Mouse (Mus musculus) E14TG2a.4 (cell line): ENCODE measurements around the gene Pxylp1.
A peak's percentile ranks its signal among the peaks of the same experiment; 100 is the strongest.
"Not testable (repeated sequence)": the region's sequence is repeated elsewhere in the genome, so short reads cannot be mapped to it uniquely, and the experiment has no call there.

ENCODE experiments used
- H3K27me3 ChIP-seq: 2 replicates; pipeline ENCODE4 v1.6.1; 2014; ENCODE audit warnings: low read length, control low read depth; ENCODE audit not compliant: insufficient read depth
- H3K36me3 ChIP-seq: 2 replicates; pipeline ENCODE4 v1.6.1; 2014; ENCODE audit warnings: low read length, control low read depth; ENCODE audit not compliant: insufficient read depth
- H3K4me1 ChIP-seq: replicated peaks from 2 replicates; pipeline ENCODE4 v1.6.1; 2014; ENCODE audit warnings: low read depth, low read length, control low read depth
- H3K4me3 ChIP-seq: replicated peaks from 2 replicates; pipeline ENCODE4 v1.5.1; 2014; ENCODE audit warnings: mild to moderate bottlenecking, low read length
- H3K9me3 ChIP-seq: 2 replicates; pipeline ENCODE4 v1.6.1; 2014; ENCODE audit warnings: low read length, control low read depth
- CTCF ChIP-seq: conservative IDR thresholded peaks from 2 replicates; pipeline ENCODE4 v1.5.1; 2014; ENCODE audit warnings: low read length
- NANOG ChIP-seq: IDR thresholded peaks from 2 replicates; pipeline ENCODE4 v1.6.1; 2014; ENCODE audit warnings: borderline replicate concordance, low read length, mixed read lengths
- POU5F1 ChIP-seq: IDR thresholded peaks from 2 replicates; pipeline ENCODE4 v1.6.1; 2014; ENCODE audit warnings: low read length, borderline replicate concordance

Pxylp1 gene

DNA sequence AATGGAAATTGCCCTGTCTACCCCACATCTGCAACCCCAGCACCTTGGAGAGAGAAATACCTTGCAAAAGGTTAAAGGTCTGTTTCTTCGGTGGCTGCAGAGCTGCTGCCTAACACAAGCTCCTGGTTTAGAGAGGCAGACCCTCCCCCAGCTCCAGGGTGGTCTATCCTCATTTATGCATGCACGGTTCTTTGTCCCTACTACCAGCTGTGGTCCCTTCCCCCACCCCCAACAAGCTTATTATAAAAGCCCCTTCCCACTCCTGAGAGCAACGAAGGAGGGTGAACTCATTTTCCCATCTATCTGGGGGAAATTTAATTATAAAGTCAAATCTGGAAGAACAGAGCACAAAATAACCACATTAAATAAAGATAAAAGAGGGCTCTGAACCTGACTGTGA lies at the start of gene Pxylp1:
TSS of gene Pxylp1 (minus strand) at position 124 of the 400 bp plus-strand sequence.
- Histone ChIP-seq H3K27me3 (peaks cover 33% of the 10 kb centered on the region), H3K4me1 (peaks cover 33% of the 10 kb centered on the region)

DNA sequence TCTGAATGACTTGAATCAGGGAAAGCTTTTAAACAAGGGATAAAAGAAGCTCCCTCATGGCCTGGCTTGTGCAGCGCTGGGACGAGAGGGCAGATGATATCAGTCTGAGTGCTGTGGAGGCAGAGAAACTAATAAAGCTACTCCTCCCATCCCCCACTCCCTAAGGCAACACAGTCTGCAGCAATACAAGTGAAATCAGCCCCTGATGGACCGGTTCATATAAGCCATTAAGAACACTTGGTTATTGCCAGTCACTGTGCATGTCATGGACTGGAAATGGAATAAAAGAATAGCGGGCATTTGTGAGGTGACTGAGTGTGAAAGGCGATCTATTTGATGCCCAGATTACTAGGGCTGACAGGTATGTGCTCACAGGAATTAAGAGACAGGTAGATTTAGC lies 46.4 kb upstream of the Pxylp1 start:
- H3K27me3 ChIP-seq: 0 out of 2 replicates have a peak, but pooled peaks cover under 1% of the 10 kb centered on the region
- TF ChIP-seq CTCF (no peak), POU5F1 (no peak), NANOG (no peak)

More for the DNA sequence above, at the start of gene Pxylp1:
- TF ChIP-seq CTCF: no peak
- no peak for TF ChIP-seq POU5F1
- no peak for TF ChIP-seq NANOG
- H3K4me3 ChIP-seq: no peak within 1 kb of the TSS
- H3K9me3 ChIP-seq: no peaks in the 10 kb centered on the region
- H3K36me3 ChIP-seq: no peaks in the 10 kb centered on the region

DNA sequence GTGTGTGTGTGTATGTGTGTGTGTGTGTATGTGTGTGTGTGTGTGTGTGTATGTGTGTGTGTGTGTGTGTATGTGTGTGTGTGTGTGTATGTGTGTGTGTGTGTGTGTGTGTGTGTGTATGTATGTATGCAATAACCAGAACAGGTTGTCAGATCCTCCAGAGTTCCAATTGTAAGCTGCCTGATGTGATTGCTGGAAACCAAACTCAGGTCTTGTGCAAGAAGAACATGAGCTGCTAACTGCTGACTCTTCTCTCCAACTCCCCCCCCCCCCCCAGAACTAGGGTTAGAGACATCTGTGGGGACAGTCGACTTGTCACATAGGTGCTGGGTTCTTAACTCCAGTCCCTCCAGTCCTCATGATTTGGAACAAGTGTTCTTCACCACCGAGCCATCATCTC lies 44.0 kb upstream of the Pxylp1 start:
- H3K36me3 ChIP-seq, H3K27me3 ChIP-seq, H3K4me3 ChIP-seq, H3K4me1 ChIP-seq: not testable (repeated sequence)
- peaks cover 13% of the 10 kb centered on the region for H3K9me3 ChIP-seq

More for the DNA sequence above, 46.4 kb upstream of the Pxylp1 start:
- peaks cover 8% of the 10 kb centered on the region for H3K9me3 ChIP-seq
- no peaks in the 10 kb centered on the region for H3K36me3 ChIP-seq
- H3K4me3 ChIP-seq: no peak overlapping the region
- no peaks in the 10 kb centered on the region; the same call in 1 of the 2 replicates for H3K4me1 ChIP-seq

DNA sequence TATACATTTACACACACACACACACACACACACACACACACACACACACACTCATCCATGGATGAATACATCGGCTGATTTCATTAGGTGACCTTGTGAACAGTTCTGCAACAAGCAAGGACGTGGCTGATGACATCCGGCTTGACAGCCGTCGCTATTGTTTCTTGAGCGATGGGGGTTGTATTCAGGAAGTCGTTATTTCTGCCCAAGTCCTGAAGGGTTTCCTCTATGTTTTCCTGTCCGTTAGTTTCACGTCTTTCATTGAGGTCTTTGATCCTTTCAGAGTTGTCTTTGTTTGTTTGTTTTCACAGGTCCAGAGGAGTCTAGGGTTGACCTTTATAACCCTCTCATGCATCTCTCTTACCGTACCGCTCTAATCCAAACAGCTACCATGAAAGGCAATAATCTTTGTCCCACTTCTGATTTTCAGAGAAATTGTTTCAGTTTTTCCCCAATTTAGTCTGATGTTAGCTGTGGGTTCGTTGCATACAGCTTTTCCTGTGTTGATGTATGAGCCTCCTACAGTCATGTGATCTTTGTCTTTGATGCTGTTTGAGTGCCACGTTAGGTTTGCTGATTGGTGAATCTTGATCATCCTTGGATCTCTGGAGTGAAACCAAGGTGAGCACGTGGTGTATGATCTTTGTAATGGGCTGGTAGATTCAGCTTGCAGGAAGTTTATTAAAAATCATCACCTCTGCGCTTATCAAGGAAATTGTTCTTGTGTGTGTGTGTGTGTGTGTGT lies 43.3 kb upstream of the Pxylp1 start:
- Histone ChIP-seq H3K4me3 (no peak overlapping the region), H3K9me3 (peaks cover 13% of the 10 kb centered on the region), H3K4me1 (no peaks in the 10 kb centered on the region; the same call in 1 of the 2 replicates), H3K27me3 (no peaks in the 10 kb centered on the region), H3K36me3 (no peaks in the 10 kb centered on the region)
- TF ChIP-seq CTCF: no peak
- TF ChIP-seq NANOG: peak; percentile 34; the same call in 1 of the 2 replicates
- TF ChIP-seq POU5F1: no peak

DNA sequence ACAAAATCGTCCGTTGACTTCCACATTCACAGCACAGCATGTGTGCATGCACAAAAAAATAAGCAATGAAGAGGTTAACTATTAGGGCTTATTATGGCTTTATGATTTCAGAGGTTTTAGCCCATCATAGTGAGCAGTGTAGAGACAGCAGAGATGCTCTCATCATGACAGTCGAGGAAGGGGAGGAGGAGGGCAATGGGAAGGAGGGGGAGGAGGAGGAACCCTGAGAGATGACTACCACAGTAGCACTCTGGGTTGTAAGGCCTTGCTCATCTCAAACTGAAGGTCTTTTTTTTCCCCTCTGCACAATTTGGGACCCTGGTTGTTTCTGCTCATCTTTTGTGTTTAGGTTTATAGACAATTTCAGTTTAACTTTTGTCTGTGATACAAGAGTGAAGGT lies 42.3 kb upstream of the Pxylp1 start:
- TF ChIP-seq CTCF (no peak), POU5F1 (no peak), NANOG (no peak)
- Histone ChIP-seq H3K9me3 (peaks cover 7% of the 10 kb centered on the region; the same call in 1 of the 2 replicates), H3K4me1 (no peaks in the 10 kb centered on the region; the same call in 1 of the 2 replicates), H3K36me3 (no peaks in the 10 kb centered on the region), H3K4me3 (no peak overlapping the region), H3K27me3 (no peaks in the 10 kb centered on the region)

DNA sequence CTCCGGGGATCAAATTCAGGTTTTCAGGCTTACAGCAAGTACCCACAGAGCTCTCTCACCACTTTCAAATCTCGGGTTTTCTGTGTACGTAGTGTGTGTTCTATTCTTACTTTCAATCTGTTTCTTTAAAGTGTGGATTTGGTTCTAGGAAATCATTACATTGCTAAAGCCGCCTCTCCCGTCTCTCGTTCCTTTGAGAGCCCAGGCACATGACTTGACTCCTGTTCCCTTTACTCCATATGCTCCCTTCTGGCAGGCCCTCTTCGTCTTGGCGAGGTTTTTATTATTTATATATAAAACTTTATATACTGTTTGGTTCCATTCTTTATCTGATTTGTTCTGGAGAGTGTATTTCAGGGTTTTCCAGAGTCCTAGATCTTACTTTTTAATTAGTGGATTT lies 40.3 kb upstream of the Pxylp1 start:
- Histone ChIP-seq H3K27me3 (0 out of 2 replicates have a peak, but pooled peaks cover 3% of the 10 kb centered on the region), H3K4me3 (no peak overlapping the region), H3K9me3 (peaks cover 7% of the 10 kb centered on the region; the same call in 1 of the 2 replicates), H3K4me1 (no peaks in the 10 kb centered on the region; the same call in 1 of the 2 replicates), H3K36me3 (no peaks in the 10 kb centered on the region)
- no peak for TF ChIP-seq POU5F1
- no peak for TF ChIP-seq CTCF
- no peak for TF ChIP-seq NANOG

DNA sequence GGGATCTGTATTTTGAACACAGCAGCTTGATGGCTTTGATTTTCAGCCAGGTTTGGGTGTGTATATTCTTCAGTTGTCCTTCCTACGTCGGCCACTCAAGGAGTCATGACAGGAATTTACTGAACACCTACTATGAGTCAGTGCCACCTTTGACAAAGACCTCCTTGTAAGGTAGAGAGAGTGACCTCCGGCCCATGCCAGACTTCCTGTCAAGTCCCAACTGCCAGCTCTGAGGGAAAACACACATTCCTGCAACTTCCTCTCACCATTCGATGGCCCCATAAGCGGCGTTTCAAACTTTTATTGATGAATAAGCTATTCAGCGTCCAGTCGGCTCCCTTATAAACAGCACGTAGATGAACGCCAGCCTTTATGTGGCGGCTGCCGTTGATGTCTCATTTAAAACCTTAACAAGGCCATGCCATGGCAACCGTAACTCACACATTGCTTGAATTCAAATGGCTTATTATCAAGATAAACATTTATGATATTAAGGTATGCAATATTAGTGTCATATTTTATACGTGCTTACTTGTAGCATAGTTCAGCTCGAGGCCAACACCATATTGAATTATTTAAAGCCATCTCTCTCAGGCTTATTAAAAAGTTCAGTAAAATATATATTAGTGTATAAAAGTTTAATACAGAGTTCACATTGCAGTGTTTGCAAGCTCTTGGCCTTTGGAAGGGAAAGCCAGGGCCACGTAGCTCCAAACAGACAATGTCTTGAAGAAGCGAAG lies 31.3 kb upstream of the Pxylp1 start:
- Histone ChIP-seq H3K4me3 (no peak overlapping the region), H3K36me3 (no peaks in the 10 kb centered on the region), H3K9me3 (peaks cover 10% of the 10 kb centered on the region), H3K27me3 (0 out of 2 replicates have a peak, but pooled peaks cover 3% of the 10 kb centered on the region), H3K4me1 (no peaks in the 10 kb centered on the region)
- TF ChIP-seq POU5F1: no peak
- no peak for TF ChIP-seq NANOG
- no peak for TF ChIP-seq CTCF

DNA sequence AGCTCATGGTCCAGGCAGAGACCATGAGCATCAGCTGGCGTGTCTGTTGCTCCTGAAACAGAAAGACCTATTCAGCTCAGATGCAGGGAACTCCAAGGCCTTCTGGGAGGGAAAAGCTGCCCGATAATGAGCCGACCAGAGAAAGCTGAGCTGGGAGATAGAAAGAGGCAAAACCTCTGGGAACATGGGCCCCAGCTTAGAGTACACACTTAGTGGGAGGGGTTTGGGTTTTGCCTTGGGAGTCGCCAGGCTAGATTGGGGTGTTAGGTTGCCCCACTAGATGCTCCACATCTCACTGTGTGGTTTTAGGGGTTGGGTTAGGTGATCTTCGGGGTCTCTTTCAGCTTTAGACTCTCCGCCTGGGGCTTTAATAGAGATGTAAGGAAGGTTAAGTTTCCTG lies 30.6 kb upstream of the Pxylp1 start:
- no peak overlapping the region for H3K4me3 ChIP-seq
- H3K27me3 ChIP-seq: 0 out of 2 replicates have a peak, but pooled peaks cover 3% of the 10 kb centered on the region
- H3K36me3 ChIP-seq: no peaks in the 10 kb centered on the region
- no peaks in the 10 kb centered on the region for H3K4me1 ChIP-seq
- H3K9me3 ChIP-seq: peaks cover 10% of the 10 kb centered on the region
- TF ChIP-seq POU5F1 (no peak), NANOG (no peak), CTCF (no peak)
